Mouse (Mus musculus): ENCODE results near the gene Fstl5. TPM values are rescaled to one million over a fixed set of nuclear protein-coding genes. Genes with fewer than 3 reads are reported as not detected.

Gene Fstl5
- polyA plus RNA-seq, 1 experiment from 2014 or later: 65.5 TPM

Other genes starting within 250 kb of the Fstl5 start
- 19.6 and 20.4 TPM in 2 replicates for gene Golim4, start 117.3 kb upstream of the Fstl5 start, polyA plus RNA-seq (2014; fragmentation: Nextera tagmentation; extraction: Ambion mirVana)

Data from hindbrain, embryonic 14.5 days (tissue).